Mouse (Mus musculus) urinary bladder, postnatal 25 days (tissue): ENCODE data around the gene Fev.

Source experiments
- DNase-seq: peaks from one replicate; pipeline ENCODE4 v3.0.0; 2022; ENCODE audit warnings: low spot score

Fev gene

GRCm38 (mm10) chr1:74880785-74881360, 4.3 kb downstream of the Fev start:
- DNase-seq: peak; percentile 75

- no peak for DNase-seq
Measured at GRCm38 (mm10) chr1:74877199-74877598, 8.0 kb downstream of the Fev start.

DNA sequence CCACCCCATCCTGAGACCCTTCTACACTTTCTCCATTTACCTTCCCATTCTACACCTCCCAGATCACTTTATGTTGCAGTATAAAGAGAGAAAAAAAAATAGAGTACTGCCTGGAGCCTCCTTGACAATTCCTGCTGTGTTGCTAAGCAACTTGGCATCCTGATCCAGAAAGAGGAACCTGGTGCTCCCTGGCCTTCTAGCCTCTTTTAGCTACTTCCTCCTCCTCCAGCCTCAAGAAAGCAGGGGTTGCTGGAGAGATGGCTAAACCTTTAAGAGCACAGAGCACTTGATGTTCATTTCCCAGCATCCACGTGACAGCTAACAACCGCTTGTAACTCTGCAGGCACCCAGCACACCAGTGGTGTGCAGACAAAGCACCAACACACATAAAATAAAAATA, 13.0 kb downstream of the Fev start:
- DNase-seq: no peak

- no peak for DNase-seq
Measured at GRCm38 (mm10) chr1:74861783-74862182, 23.4 kb downstream of the Fev start.

GRCm38 (mm10) chr1:74859223-74859984, 25.8 kb downstream of the Fev start:
- no peak for DNase-seq

- no peak for DNase-seq
Measured at GRCm38 (mm10) chr1:74858805-74859204, 26.4 kb downstream of the Fev start.

DNA sequence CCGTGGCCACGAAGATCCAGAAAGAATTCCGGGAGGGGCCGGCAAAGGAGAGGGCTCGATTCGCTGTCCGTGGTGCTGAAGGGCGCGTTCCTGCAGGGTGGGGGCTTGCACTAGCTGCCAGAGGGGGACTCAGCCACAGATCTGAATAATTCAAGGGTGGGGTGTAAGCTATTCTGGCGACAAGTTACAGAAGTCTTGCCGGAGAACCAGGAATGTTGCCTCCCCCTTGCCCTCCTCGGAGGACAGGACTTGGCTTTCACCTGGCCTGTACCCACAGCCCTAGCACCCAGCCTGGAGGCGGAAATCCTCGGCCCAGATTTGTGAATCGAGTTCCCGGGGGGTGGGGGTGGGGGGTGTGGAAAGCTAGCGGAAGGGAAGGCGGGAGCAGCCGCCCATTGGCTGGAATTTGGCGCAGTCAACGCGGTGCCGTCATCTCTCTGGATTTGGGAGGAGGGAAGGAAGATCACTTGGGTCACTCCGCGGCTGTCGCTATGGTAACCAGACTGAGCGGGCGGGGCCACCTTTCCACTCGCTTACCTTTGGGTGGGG, 27.0 kb downstream of the Fev start:
- peak; percentile 53 for DNase-seq

GRCm38 (mm10) chr1:74857677-74858076, 27.5 kb downstream of the Fev start:
- no peak for DNase-seq

DNA sequence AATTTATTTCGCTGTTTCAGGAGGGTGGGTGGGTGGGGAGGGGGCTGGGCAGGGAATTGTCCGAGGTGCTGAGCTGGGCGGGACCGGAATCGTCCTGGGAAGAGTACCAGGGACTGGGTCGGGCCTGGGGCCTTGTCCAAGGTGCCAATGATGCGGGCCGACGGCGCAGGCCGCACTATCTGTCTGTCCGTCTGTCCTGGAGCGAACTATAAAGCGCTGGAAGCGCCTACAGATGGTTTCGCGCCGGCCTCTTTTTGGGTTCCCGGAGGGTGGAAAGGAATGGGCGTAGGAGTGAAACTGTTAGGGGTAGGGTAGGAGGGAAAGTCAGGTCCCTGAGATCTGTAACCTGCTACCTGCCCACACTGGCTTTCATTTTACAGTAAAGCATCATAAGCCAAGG, 28.0 kb downstream of the Fev start:
- no peak for DNase-seq

DNA sequence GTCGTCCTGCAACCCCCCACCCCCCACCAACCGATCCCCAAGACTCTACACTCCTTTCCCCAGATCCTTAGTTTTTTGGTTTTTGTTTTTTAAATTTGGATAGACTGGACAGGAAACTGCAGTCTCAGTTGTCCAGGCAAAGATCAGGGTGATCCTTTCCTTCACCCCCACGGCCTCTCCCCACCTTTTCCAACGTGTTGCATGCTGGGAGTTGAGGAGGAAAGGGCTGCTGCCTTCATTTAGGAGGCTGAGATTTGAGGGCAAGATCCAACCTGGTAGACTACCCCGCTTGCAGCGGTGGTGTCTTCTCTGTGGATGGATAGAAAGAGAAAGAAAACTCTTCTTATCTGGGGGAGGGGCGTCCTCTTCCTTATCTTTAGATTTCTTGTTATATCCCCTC, 28.4 kb downstream of the Fev start:
- DNase-seq: no peak

- no peak for DNase-seq
Measured at GRCm38 (mm10) chr1:74856439-74856720, 28.8 kb downstream of the Fev start.

- DNase-seq: peak; percentile 4
Measured at GRCm38 (mm10) chr1:74855651-74856438, 29.4 kb downstream of the Fev start.

DNA sequence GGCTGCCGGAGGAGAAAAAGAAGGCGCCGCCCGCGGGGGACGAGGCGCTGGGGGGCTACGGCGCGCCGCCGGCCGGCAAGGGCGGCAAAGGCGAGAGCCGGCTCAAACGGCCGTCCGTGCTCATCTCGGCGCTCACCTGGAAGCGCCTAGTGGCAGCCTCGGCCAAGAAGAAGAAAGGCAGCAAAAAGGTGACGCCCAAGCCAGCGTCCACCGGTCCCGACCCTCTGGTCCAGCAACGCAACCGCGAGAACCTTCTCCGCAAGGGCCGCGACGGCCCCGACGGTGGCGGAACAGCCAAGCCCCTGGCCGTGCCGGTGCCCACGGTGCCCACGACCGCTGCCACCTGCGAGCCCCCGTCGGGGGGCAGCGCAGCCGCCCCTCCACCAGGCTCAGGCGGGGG, 30.1 kb downstream of the Fev start:
- DNase-seq: peak; percentile 5

- peak; percentile 71 for DNase-seq
Measured at GRCm38 (mm10) chr1:74854306-74855056, 30.7 kb downstream of the Fev start, which contains the start of gene Cdk5r2. TSS of gene Cdk5r2 (plus strand) at chr1:74854934.

GRCm38 (mm10) chr1:74851001-74851775, 34.0 kb downstream of the Fev start:
- DNase-seq: no peak

DNA sequence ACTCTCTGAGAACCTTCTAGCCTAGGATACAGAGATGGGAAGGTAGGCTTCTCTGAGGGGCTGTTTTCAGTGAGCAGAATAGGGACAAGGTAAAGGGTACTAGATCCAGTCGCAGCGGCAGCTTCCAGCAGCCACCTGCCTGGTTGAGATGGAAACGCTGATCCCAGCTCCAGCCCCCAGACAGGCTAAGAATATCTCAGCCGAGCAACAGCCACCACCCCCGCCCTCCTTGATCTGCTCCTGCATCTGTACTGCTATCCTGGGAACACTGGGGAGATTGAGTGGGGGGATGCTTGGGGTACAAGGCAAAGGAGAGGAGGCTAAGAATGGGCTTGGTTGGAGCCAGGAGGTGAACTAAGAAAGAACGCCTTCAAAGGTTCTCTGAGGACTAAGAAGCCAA, 35.0 kb downstream of the Fev start:
- DNase-seq: no peak

DNA sequence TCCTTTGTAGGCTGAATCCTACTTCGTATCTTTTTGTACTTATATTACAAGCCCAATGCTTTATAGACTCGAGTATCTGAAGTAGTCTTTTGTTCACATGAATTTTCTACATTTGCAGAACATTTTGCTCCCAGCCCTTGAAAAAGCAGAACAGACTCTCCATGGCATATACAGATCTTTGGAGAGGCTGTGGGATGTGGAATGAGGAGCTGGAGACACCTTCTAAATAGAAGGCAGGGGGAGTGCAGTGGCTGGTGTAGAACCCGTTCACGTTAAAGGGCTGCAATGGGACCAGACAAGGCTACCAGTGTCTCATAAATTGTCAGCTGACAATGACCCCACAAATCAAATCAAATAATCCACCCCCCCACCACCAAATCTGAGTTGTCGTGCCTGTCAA, 36.3 kb downstream of the Fev start:
- DNase-seq: no peak

DNA sequence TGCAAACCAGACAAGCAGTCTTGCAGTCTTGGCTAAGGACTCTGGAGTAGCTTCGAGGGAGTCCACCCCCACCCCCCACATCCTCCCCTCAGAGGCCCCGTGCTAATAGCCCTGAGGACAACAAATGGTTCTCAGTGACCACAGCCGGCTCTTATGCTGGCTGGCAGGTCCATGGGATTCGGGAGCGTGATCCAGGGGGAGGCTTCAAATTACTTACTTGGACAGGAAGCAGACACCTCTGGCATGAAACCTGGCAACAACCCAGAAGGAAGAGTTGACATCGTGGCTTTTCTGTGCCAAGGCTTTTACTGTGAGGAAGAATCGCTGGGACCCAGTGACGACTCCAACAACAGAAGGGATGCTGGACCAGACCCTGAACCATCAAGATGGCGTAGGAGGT, 38.9 kb downstream of the Fev start:
- no peak for DNase-seq

DNA sequence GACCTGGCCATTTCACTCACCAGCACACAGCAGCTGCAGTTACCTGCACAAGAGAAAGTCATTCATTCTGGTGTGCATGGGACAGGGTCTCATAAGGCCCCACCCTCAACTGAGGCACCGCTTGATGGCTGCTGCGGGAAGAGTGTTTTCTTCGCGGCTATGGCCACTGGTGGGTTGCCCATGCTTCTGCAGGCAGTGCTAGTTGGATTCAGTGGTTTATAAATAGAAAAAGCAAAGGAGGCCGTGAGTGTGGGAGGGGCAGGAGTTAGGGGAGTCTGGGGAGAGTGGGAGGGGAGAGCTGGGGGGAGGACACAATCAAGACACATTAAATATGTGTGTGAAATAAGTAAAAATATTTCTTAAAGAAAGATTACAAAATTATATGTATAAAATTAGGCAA, 42.1 kb downstream of the Fev start:
- DNase-seq: no peak

GRCm38 (mm10) chr1:74833255-74833654, 52.0 kb downstream of the Fev start:
- no peak for DNase-seq
